Mouse (Mus musculus) embryo, embryonic 10 days (tissue): ENCODE data around the gene Mapkbp1.

Experiments used
- DNase-seq: peaks from one replicate; pipeline ENCODE4 v3.0.0-alpha.2; 2015; ENCODE audit warnings: low spot score

Gene Mapkbp1

DNA sequence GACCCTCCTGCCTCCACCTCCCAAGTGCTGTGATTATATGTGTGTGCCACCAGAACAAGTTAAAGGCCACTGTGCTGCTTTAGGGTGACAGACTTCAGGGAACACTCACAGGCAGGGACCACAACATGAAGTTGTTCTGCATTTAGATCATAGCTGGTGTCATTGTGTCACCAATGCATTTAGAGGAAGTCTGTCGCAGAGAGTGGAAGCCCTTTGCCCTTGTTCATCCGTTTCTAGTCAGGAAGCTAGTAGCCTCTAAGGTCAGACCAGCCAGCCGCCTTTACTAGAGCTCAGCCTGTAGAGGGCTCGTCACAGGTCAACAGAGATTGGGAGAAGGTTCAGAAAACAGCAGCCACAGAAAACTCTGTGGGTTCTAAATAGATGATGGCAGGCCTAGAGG, 36.2 kb downstream of the Mapkbp1 start:
- DNase-seq = peak; percentile 32

DNA sequence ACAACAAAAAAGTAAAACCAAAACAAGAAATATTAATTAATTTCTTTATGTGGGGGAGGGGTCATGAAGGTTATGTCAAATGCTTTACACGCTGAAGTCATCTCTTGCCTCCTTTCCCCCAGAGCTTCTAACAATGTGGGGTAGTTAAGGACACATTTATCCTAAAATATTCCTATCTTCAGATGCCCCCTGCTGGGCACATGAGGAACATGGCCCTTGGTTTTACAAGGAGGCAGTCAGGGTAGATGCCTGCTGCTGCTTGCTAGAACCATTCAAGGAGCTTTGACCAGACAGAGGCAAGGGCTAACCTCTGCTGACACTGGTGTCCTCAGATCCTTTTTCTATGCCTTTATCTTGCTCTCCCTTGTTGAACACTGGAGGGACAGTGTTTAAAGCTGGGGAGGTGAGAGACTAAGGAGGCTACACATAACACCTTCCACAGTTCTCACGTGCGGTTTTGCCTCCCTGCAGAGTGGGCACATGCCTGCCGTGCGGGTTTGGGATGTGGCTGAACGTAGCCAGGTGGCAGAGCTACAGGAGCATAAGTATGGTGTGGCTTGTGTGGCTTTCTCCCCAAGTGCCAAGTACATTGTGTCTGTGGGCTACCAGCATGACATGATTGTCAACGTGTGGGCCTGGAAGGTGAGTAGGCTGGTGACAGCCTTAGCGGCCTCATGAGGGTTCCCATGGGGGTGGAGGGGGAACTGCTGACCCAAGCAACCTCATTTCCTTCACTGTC, 39.1 kb downstream of the Mapkbp1 start:
- peak; percentile 67 for DNase-seq

DNA sequence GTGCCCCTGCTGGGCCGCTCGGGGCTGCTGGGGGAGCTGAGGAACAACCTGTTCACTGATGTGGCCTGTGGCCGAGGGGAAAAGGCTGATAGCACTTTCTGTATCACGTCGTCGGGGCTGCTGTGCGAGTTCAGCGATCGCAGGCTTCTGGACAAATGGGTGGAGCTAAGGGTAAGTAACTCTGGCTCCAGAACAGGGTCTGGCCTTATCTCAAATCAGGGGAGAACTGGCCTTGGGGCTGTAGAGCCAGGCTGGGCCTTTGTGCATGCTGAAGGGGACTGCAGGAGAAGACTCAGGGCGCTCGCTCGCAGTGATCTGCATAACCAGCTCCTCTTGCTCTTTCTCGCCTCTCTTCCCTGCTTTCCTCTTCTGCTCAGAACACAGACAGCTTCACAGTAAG, 40.4 kb downstream of the Mapkbp1 start:
- no peak for DNase-seq

DNA sequence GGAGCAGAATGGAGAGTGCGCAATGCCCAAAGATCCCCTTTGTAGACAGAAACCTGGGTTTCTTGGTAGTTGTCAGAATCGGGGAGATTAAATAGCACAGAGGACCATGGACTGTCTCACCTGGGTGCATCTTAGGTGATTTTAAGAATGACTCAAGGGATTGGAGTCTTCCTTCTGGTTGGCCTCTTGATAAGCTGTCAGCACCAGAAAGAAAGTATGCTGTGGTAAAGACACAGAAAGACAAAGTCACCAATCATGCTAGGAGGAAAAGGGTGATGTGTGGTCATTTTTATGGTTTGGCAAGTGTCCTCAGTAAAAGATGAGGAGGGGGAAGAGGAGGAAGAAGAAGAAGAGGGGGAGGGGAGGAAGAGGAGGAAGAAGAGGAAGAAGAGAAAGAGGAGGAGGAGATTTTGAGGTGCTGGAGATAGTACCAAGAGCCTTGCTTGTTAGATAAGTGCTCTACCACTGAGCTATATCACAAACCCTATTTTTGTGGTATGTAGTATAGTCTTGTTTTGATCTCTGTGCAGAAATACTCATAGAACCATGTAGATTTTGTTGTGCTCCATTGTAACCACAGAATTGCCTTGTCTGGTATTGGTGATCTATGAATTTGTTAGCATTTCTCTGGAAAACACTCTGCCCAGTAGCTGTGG, 41.5 kb downstream of the Mapkbp1 start:
- no peak for DNase-seq

DNA sequence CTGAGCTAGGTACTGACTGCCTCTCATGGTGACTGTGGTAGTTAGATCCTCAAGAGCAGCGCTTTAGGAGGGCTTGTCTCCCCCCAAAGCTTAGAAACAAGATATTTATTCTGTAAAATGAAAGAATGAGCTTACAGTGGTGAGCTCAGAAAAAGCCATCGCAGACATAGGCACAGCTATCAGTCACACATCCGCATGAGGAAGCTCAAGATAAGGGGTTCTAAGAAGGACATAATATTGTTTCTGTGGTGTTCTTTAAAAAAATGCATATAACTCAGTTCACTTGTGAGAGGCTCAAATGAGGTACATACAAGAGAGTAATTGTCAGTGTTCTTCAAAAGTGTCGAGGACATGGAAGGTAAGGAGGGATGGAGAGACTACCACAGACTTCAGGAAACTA, 43.4 kb downstream of the Mapkbp1 start:
- DNase-seq = no peak

DNA sequence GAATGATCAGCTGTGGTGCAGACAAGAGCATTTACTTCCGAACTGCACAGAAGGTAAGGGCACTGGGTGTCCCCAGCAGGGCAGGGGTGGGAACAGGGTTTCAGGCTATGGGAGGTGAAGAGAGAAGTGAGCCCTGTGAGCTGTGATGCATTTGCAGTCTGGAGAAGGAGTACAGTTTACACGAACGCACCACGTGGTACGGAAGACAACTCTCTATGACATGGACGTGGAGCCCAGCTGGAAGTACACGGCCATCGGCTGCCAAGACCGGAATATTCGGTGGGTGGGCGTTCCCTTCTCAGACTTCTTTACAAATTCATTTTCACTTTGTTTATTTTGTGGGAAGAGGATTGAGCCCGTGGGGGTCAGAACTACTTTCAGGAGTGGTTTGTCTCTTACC, 45.1 kb downstream of the Mapkbp1 start:
- no peak for DNase-seq

DNA sequence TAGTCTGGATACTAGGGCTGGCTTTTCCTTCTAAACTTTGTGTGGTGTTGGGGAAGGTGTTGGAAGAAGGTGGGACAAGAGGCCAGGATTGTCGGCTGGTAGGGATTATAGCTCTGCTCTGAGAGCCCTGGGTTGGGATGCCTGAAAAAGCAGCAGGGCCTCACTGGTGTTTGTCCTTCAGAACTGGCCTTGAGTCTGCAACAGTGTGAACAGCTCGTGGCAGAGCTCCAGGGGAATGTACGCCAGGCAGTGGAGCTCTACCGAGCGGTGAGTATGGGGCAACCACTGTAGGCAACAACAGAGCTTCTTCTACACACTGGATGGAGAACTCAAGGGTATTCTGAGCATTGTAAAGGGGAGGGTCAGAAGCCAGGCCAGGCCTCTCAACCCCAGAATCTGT, 51.8 kb downstream of the Mapkbp1 start:
- DNase-seq = no peak

DNA sequence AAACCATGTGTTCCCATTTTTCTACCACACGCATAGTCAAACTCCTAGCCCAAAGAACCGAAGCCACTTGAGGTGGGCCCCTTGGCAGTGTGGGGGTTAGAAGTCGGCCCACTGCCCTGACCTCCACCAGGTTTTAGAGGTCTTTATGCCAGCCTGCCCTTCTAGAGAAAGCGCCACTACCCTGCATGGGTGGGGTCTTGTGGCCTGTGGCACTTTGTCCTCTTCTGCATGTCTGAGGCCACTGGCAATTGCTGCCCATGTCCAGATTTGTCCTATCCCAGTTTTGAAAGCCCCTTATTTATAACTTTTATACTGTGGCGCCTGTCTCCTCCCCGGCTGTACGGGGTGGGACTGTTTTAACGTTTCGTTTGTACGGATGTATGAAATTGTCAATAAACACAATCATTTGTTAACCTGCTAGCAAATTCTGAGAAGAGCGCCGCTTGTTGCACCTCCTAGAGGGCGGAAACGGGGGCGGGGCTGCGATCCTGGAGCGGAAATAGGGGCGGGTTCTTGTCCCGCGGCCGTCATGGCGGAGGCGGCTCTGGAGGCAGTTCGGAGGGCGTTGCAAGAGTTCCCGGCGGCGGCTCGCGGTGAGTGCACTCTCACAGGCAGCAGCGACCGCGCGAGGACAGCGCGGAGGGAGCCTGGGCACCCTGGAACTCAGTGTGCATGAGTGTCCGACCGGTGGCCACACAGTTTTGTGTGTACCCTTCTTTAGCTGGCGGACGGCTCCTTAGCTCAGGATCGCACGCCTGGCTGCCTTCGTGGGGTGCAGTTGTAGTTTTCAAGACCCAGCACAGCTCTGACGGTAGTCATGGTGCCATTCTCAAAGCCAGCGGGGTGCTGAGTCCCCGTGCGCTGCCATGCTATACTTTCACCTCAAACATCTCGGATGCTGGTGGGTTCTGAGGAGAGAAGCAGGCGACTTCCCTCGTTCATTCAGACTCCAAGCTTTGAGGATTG, 54.8 kb downstream of the Mapkbp1 start, which contains the start of the genes Jmjd7 and Gm28042:
Jmjd7 (plus strand) TSS at position 500 of the 966 bp plus-strand sequence.
Gm28042 (plus strand) TSS at position 510 of the 966 bp plus-strand sequence.
- peak; percentile 91 for DNase-seq

DNA sequence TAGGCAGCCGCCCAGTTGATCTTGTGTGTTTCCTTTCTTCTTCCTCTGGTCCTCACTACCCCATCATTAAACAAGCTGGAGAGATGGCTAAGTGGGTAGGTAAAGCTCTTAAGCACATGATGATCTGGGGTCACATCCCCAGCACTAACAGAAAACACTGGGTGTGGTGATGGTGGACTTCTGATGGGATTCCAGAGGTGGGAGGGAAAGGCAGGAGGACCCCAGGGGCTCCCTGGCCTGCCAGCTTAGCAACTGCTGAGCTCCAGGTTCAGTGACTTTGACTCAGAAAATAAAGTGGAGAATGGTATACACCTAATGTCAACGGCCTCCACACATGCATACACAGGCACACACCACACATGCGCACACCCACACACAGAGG, 55.4 kb downstream of the Mapkbp1 start:
- DNase-seq = peak; percentile 58

DNA sequence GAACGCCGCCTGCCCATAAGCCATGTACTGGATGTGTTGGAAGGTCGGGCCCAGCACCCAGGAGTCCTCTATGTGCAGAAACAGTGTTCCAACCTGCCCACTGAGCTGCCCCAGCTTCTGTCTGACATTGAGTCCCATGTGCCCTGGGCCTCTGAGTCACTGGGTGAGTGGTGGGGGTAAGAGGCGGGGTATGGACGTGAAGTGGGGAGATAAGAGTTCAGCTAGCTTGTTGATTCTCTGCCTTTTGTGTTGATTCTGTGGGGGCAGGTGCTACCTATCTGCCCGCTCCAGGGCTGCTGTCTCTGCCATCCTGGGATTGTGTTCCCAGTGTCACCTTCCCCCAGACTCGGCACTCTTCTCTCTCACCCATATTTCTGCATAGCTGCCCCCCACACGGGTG, 57.9 kb downstream of the Mapkbp1 start:
- DNase-seq = no peak

DNA sequence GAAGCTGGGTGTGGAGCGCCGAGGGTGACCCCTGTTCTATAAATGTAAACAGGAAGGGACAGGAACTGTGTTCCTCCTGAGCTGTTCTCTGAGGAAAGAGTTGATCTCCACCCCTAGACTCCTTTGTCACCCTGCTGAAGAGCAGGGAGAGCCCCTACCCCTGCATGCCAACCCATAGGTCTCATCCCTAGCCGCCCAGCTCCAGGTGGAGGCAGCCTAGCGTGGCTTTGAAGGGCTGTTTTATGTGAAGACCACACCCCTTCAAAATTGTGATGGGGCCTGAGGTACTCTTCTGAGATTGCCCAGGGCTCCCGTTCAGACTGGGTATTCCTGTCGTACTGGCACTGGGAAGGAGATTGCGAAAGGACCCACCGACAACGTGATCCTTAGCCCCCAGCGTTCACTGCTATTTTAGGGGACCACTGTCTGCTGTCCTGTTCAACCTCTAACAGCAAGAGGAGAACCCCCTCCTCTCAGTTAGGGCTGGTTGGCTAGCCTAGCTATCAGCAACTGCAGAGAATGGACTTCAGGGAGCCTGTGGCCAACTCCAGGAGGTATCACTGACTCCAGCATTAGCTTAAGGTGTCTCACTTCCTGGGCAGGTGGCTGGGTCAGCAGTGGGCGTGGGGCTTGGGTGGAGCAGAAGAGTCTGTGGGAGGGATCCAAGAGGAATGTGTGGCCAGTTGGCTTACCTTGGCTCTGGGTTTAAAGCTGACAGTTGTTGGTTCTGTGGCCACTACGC, 60.4 kb downstream of the Mapkbp1 start, which contains the start of gene Pla2g4b:
Pla2g4b (plus strand) TSS at position 692 of the 742 bp plus-strand sequence.
- DNase-seq = no peak

DNA sequence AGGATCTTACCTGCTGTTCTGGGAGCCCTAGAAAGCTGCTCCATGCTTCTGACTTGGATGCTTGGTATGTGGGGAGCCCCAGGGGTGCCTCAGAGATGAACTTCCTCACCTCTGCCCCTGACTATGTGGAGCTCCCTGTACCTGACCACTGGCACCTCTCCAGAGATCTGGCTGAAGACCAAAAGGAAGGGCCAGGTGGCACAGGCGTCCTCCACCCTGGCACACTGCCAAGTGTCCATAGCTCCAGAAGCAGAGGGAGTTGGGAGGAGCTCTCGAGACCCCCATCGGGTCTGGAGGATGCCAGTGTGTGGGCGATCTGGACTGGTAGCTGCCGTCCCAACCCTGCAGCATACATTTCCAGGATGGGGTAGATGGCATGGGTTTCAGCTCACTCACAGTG, 61.2 kb downstream of the Mapkbp1 start:
- DNase-seq = no peak

DNA sequence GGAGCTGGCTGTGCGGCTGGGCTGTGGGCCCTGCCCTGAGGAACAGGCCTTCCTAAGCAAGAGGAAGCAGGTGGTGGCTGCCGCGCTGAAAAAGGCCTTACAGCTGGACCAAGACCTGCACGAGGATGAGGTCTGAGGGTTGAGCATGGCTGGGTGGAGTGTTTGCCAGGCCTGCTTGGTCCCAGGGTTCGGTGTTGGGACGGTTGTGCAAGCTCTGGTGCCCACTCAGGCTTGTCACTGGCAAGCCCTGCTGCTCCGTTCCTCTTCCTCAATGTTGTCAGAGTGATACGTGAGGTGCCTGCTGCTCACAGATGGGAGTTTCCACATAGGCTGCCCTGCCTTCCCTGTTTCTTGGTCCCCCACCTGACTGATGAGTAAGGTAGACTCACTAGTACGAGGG, 65.2 kb downstream of the Mapkbp1 start:
- no peak for DNase-seq

DNA sequence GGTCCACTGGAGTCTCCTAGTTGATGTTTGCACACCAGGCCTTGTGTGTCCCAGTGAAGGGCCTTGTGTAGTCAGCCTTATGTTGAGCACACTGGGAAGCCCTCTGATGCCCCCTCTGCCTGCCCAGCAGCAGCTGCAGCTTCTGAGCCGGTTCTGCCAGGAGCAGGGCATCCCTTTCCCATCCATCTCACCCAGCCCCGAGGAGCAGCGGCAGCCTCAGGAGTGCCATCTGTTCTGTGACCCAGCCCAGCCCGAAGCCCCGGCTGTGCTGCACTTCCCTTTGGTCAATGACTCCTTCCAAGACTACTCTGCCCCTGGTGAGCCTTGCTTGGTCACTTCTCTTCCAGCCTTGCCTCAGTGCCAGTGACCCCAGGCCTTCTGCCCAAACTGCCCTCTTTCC, 68.5 kb downstream of the Mapkbp1 start:
- DNase-seq = no peak

DNA sequence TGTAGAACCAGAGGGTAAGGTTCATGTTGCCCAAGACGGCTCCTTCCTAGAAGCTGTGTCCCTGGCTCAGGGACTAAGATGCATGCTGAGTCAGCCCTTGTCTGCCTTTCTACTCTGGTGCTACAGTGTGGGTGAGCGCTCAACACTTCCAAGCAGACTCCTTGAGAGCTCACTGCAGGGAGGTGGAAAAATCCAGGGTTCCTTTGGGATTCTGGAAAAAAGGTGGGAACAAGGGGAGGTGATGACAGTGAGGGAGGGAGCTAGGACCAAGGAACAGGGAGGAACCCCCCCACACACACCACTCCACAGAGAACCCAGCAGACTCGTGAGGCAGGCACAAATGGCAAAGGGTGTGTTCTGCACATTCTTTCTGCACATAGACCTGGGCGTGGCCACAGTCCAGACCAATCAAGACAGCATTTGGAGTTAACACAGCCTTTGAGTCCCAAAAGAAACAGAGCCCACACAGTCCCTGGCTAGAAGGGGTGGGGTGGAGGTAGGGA, 71.7 kb downstream of the Mapkbp1 start:
- peak; percentile 17 for DNase-seq

DNA sequence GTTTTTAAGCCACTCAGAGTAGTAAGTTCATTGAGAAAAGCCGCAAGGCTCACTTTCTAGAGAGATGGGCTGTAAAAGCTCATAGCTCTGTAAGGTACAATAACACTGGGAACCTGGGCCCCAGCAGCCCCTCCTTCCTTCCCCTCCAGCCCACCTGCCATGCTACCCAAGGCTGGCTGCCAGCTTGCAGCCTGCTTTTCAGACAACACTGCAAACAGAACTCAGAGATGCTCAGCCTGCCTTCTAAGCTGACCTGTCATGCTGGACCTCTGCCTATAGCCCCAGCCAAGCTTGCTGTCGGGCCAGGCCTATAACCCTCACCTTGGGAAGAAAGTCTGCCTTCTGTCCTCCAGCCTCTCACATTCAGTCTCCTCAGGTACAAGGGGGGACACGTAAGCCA, 72.2 kb downstream of the Mapkbp1 start:
- no peak for DNase-seq

DNA sequence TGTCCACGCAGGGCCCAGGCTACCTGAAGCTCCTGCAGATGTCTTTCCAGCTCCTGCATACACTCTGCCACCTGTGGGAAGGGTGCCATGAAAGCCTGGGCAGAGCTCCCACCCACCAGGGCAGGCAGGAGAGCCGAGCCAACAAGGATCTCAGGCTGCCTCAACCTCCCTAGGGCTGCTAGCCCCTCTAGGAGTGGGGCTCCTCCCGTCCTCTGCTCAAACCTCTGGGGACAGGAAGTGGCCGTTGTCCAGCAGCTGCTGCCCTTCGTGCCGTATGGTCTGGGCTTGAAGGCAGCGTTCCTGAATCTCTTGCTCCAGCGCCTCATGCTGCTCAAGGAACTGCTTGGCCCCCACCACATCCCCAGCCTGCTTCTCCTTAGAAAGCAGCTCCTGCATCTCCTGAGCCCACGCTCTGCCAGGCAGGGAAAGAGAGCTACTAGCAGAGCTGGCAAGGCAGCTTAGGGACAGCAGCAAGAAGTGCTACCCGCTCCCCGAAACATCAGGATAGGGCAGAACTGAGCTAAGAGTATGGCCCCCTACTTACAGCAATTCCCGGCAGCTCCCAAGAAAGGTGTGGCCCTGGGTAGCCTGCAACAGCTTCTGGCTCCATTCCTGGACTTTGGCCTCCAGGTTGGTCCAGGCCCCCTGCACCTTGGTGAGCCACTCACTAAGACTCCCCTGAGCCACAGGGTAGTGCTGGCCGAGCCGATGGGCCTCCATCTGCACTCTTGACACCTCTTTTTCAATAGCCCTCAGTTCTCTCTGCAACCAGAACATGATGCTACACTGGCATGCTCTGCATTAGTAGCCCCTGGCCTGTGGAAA, 74.2 kb downstream of the Mapkbp1 start:
- no peak for DNase-seq

DNA sequence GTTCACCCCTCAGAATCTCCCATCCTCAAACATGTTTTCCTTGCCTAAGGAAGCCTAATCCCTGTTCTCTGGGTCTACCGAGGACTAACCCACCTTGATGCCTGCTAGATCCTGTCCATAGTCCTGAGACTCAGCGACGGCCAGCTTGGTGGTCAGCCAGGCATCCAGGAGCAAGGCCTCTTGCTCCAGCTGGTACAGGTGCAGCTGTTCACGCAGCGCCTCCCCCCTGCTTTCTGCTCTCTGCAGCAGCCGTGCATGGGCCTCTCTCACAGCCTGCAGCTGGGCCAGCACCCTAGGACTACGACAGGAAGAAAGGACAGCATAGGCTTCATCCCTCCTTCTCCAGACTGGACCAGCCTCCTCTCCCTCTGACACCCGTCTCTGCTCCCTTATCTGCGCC, 75.7 kb downstream of the Mapkbp1 start:
- DNase-seq = no peak

DNA sequence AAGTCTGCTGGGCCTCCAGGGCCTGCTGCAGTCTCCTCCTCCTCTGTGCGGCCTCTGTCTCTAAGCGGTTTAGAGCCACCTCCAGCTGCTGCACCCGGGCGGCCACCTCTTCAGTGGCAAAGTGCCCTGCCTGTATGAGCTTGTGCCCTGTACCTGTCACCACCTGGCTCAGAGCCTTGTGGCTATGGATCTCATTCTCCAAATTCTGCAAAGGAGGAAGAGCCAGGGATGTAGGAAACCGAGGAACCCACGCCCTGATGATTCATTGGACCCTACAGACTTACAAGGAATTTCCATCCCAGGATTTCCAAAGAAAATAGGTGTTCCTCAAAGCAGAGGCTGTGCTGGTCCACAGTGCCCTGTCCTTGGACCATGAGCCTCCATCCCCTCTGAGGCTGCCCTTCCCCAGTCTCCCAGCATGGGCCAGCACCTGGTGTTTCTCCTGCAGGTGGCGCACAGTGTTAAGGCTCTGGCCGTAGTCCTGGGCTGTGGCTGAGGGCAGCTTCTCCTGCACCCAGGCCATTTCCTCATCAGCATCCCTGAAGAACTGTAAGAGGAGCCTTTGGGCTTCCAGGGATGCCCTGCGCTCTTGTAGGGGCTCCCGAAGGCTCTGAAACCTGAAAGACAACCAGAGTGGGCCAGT, 77.3 kb downstream of the Mapkbp1 start:
- DNase-seq = peak; percentile 63

DNA sequence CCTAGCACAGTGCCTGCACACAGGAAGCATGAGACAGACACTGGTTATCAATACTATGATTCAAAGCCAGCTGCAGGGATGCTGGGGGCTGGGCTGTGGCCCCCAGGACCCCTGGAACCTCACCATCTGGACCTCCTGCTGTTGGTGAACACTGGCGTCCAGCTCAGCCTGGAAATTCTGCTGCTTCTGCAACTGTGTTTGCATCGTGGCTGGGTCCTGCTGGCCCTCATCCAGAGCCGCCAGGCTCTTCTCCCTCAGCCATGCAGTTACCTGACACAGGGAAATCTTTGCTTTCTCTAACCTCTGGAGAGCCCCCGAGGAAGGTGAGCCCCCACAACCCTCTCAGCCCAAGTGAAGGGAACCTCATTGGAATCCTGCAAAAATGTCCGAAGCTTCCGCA, 78.9 kb downstream of the Mapkbp1 start:
- no peak for DNase-seq
